Mouse (Mus musculus): ENCODE data around the gene Rapgef3.

The Rapgef3 gene

DNA sequence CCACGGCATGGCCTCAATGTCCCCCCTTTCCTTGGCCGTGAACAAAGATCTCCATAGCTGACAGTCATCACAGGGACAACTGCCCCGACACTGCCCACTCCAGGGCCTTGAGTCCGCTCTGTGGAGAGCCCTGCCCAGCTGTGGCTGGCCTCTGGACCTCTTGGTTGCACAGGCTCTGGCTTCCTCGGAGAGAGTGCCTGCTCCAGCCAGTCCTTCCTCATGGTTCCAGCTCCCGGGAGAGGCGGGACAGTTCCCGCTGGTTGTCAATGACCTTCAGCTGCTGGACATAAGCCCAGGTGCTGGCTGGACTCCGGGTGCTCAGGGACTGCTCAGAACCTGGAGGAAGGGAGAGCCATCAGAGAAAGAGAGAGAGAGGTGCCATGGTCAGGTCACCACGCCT lies 22.4 kb downstream of the Rapgef3 start:
- DNase-seq: peak in 1 of 2 experiments; percentile 43

DNA sequence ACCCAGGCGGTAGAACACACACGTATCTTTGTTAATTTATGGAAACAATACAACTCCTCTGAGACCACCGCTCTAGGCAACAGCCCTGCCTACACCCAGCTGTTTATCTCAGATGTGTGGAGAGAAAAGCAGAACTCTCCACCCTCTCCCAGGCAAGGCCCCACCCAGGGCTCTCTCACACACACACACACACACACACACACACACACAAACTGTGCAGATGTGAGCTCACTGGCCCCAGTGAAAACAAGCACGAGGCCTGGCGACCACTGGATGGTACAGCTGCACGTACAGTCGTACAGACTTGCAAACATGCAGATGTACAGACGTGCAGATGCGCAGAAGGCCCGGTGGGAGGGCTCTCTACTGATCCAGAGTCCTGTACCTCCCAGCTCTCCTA lies 22.8 kb downstream of the Rapgef3 start:
- no peak for DNase-seq

- no peak for DNase-seq
Observed at GRCm38 (mm10) chr15:97743961-97744525, 23.7 kb downstream of the Rapgef3 start.

DNA sequence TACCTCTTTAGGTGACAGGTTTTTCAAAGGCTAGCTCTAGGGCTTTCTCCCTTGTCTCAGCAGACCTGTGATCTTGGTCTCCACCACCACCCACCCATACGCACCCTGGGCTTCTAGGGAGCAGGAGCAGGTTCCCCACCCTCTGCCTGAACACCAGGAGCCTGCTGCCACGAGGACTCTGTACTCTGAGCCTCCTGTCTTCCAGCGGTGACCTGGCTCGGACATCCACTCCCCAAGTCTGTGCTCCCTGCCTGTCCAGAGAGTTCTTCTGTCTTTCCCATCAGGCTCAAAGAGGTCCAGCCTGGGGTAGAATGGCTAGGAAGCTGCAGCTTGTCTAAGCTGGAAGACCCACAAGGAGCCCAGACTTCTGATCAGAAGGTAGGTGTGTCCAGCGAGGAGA lies 24.6 kb downstream of the Rapgef3 start:
- DNase-seq: no peak

DNA sequence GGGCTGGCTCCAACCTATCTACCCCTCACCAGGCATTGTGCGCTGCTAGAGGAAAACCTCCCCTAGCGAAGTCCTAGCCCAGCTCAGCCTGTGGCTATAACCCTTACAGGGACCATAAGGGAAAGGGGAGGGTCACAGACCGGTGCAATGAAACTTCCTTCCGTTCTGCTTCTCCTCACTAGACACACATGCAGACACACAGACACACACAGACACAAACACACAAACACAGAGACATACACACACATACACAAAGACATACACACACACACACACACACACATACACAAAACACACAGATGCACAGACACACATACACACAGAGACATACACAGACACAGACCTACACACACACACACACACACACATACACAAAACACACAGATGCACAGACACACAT lies 25.2 kb downstream of the Rapgef3 start:
- no peak for DNase-seq

DNA sequence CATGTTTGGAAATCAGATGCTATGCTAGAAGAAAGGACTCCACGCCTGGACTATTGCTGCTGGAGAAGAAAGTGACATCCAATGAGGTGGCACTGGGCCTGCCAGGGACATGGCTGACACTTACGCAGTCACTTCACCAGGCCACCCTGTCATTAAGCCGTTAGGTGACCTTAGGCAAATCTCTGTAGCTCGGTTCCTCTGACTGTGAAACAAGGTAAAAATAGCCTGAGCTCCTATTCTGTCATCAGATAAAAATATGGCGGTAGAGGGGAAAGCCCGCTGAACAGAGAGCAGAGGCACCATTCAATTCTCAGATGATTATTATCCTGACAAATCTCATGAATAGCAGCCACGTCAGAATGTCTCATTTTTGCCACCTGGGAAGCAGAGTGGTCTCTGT lies 25.7 kb downstream of the Rapgef3 start:
- DNase-seq: no peak

GRCm38 (mm10) chr15:97741662-97742061 lies 26.1 kb downstream of the Rapgef3 start:
- no peak for DNase-seq

- DNase-seq: no peak
Observed at GRCm38 (mm10) chr15:97740283-97740732, 27.5 kb downstream of the Rapgef3 start.

- DNase-seq: no peak
Observed at GRCm38 (mm10) chr15:97738923-97739322, 28.8 kb downstream of the Rapgef3 start.

- no peak for DNase-seq
Observed at GRCm38 (mm10) chr15:97731988-97732387, 35.8 kb downstream of the Rapgef3 start.

- no peak for DNase-seq
Observed at GRCm38 (mm10) chr15:97731111-97731510, 36.7 kb downstream of the Rapgef3 start, which contains the start of gene Endou. Gene Endou (minus strand): TSS chr15:97731339.

DNA sequence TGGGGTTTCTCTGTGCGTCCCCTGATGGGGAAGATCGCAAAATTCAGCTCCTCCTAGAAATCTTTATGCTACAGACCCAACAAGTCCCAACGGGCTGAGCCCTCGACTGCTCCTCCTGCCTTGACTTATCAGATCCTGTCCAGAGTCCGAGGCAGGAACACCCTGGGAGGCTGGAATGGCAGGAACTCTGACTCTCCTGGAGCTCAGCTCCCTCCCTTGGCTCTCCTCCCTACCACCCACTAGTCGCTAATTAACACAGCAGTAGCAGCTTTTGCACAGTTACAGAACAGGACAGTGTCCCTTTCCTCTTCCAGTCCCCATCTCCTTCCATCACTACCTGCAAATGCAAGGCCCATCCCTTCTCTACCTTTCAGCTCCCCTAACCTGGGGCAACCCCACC lies 37.4 kb downstream of the Rapgef3 start:
- DNase-seq: no peak

GRCm38 (mm10) chr15:97728804-97729203 lies 39.0 kb downstream of the Rapgef3 start:
- DNase-seq: no peak

GRCm38 (mm10) chr15:97728394-97728793 lies 39.4 kb downstream of the Rapgef3 start:
- no peak for DNase-seq

DNA sequence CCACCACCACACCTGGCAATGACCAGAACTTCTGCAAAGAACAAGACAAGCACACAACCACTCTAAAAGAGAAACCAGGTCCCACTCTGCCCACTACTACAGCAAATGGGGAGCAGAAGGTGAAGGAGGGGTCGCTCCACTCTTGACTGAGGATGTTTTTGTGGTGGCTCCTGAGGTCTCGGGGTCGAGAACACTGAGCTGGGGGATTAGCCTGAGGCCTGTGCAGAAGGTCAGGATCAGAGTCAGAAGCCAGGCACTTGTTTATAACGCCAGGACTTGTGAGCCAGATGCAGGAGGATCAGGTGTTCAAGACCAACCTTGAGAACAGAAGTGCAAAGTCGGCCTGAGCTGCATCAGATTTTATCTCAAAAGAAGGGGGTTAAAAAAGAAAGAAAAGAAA lies 40.3 kb downstream of the Rapgef3 start:
- no peak for DNase-seq

DNA sequence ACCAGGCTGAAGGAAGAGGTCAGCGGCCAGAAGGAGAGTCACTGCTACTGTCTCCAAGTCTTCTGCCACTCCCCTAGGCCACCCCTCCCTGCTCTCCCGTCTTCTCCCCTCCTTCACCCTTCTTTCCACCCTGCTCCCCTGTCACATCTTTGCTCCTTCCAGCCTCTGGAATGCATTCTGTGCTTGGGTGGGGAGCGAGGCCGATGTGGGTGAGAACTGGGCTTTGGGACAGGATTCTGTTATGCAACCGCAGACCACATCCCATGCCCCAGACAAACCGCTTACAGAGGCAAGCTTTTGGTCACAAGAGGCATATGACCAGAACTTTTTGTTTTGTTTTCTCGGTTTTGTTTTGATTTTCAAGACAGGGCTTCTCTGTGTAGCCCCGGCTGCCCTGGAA lies 40.7 kb downstream of the Rapgef3 start:
- peak in 1 of 2 experiments; percentile 58 for DNase-seq

DNA sequence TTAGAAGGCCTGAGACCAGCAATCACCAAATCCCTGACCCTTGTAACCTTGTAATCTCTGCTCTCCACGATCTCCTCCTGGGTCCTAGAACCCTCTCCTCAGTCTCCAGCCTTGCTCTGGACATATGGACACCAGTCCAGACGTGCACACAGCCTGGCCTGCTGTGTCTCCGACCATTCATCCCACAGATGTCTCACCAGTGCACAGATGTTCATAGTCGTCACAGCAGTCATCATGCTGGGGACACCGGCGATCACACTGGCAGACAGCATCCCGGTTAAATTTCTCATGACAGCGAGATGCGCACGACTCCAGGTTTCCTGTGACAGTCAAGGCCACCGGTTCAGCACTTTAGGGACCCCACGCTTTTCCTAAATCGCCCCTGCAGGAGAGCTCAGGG lies 41.5 kb downstream of the Rapgef3 start:
- DNase-seq: no peak

- no peak for DNase-seq
Observed at GRCm38 (mm10) chr15:97725198-97725785, 42.5 kb downstream of the Rapgef3 start.

DNA sequence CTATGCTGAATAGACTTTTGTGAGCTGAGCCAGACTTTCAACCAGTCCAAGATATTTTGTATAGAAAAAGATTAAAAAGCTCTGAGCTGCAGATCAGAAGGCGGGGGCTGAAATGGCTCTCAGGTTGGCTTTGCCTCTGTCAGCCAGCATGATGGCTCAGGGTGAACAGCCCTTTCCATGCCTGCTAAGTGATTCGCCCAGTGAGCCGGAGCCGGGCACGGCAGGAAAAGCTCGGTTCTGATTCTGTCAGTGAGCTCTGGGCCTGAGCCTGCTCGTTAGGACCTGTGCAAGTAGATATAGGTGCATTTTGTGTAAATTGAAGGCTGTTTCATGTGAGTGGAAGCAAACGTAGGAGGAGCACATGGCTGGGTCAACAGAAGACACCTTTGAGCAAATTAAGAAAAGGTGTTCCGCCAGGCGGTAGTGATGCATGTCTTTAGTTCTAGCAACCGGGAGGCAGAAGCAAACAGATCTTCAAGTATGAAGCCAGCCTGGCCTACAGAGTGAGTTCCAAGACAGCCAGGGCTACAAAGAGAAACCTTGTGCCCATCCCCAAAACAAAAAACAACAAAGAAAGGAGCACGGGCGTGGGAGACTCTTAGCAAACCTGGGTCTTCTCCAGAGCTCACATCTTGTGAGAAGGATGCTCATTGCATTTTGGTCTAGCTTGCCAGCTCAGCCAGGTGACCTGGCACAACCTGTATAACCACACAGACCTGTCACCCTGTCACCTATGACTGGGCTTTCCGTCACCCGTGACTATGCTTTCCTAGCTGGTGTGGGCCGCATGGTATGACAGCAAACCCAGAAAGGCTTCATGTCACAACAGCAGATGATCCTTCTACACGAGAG lies 43.2 kb downstream of the Rapgef3 start:
- DNase-seq: no peak

DNA sequence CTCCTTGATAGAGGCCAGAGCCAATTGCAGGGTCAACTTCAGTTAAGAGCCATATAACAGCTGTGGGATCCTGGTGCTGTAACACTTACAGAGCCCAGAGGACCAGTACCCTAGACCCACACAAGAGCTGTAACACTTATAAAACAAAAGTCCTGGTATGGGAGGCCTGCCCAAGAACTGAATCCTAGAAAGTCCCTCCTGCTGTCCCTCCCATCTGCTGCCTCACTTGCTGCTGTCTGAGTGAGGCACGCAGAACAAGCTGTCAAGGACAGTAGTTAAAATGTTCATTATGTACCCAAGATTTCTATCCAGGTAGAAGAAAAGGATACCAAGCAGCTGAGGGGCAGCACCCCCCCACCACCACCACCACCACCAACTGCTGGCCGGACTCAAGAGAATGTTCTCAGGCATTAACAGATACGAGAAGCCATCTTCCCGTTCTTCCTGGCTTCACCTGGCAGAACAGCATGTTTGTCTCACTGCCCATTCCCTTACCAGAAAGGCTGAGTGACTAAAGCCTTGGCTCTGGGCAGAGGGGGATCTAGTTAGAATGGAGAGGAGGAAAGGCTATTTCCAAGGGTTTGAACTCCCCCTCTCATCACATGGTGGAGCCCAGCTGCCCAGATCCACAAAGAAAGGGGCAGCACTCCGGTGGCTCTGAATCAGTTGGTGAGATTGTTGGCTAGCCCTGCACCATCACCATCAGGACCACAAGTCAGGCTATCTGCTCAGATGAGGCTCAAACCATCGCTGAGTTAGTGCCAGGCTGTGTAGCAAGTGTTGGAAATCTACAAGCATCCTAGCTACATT lies 44.0 kb downstream of the Rapgef3 start:
- DNase-seq: no peak

GRCm38 (mm10) chr15:97721008-97721701 lies 46.6 kb downstream of the Rapgef3 start:
- no peak for DNase-seq

DNA sequence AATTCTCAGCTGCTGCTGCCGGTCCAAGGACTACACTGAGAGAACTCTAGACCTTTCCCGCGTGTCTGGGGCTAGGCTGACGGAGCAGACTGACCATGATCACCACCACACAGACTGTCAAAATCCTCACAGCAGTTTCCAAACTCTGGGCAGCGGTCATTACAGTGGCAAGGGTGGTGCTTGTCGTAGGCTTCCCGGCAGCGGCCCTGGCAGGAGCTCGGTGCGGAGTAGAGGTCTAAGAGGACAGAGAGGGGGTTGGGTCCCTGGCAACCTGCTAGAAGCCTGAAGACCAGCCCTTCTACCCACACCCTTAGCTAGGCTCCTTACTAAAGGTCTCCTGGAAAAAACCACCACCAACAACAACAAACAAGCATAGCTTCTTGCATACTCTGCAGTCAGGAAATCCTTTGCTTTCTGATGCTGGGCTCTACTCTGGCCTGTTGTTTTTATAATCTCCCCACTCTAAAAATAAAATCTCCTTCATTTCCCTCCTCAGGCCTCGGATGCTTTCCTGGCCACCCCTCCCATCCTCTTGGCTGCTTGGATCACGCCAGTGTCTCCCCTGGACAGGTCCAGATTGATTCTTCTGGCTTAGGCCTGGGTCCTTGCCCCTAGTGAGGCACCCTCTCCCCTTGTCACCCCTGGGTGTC lies 47.6 kb downstream of the Rapgef3 start:
- peak; percentile 39 to 44 for DNase-seq
